Mouse (Mus musculus): ENCODE data around the gene Tnfrsf9. TPM values are rescaled to one million over a fixed set of nuclear protein-coding genes. Genes with fewer than 3 reads are reported as not detected.

The Tnfrsf9 gene
- polyA plus RNA-seq, 1 experiment from 2014 or later = 0.45 TPM

DNA sequence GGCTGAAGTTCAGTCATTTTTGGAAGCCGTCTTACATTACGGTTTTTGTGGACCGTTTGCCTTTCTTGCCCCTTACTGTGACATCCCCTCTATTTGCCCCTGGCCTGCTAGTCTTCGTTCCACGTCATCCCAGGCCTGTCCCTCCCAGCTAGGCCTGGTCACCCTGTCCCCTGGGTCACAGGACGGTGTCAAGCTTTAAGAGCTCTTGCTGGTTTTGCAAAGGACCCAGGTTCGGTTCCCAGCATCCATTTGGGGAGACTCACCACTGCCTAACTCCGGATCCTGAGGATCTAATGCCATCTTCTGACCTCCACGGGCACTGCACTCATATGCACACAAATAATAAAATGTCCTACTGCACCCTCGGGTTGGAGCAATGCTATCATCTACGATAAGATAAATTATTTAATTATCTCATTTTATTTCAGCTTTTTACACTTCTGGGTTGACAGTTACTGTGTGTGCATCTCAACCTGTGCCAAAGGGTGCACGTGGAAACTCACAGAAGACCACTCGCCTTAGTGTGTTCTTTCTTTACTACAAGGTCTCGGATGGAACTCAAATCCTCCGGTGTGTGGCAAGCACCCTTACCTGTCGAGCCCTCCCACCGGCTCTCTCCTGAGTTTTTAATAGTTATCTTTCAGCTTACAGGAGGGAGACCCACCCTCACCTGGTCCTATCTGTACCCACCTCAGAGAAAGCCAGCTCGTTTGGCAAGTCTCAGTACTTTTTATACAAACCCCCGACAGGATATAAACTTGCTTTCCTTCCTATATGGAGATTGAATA is 4.0 kb upstream of the Tnfrsf9 start:
- H3K36me3 ChIP-seq = peaks cover 24% of the 10 kb centered on the region
- peak overlapping the region; percentile 69 for H3K27ac ChIP-seq
- no peak for ATAC-seq (ENCODE audit: insufficient number of reproducible peaks, insufficient read depth, low FRiP score, low TSS enrichment, low read depth)
- peaks cover 23% of the 10 kb centered on the region for H3K4me1 ChIP-seq (replicated peaks)
- 88% methylated on average over 19 of the region's 19 CpGs for WGBS
- no peaks in the 10 kb centered on the region for H3K9me3 ChIP-seq
- no peak overlapping the region for H3K9ac ChIP-seq (replicated peaks)
- H3K4me2 ChIP-seq = peak overlapping the region; percentile 71
- peak overlapping the region; percentile 88 for H3K4me3 ChIP-seq (replicated peaks)
- H3K27me3 ChIP-seq = no peaks in the 10 kb centered on the region

- peak overlapping the region; percentile 69 for H3K4me2 ChIP-seq
- H3K27ac ChIP-seq = peak overlapping the region; percentile 90
- peaks cover 22% of the 10 kb centered on the region for H3K4me1 ChIP-seq (replicated peaks)
- H3K9me3 ChIP-seq = no peaks in the 10 kb centered on the region
- H3K36me3 ChIP-seq = no peaks in the 10 kb centered on the region
- H3K4me3 ChIP-seq (replicated peaks) = peak overlapping the region; percentile 66
- peak overlapping the region; percentile 73 for H3K9ac ChIP-seq (replicated peaks)
- WGBS = 21% methylated on average over 12 of the region's 12 CpGs
- ATAC-seq (ENCODE audit: insufficient number of reproducible peaks, insufficient read depth, low FRiP score, low TSS enrichment, low read depth) = no peak
- no peaks in the 10 kb centered on the region for H3K27me3 ChIP-seq
These were observed 619 bp upstream of the Tnfrsf9 start for GRCm38 (mm10) chr4:150913743-150914142.

- H3K27ac ChIP-seq = peak overlapping the region; percentile 60; the same call in 1 of the 2 replicates
- H3K9me3 ChIP-seq = no peaks in the 10 kb centered on the region
- WGBS = 63% methylated on average over 10 of the region's 10 CpGs
- peak overlapping the region; percentile 66 for H3K4me3 ChIP-seq (replicated peaks)
- no peaks in the 10 kb centered on the region for H3K36me3 ChIP-seq
- H3K4me2 ChIP-seq = peak overlapping the region; percentile 69
- H3K4me1 ChIP-seq (replicated peaks) = peaks cover 18% of the 10 kb centered on the region
- peak overlapping the region; percentile 78 for H3K9ac ChIP-seq (replicated peaks)
- ATAC-seq (ENCODE audit: insufficient number of reproducible peaks, insufficient read depth, low FRiP score, low TSS enrichment, low read depth) = no peak
- no peaks in the 10 kb centered on the region for H3K27me3 ChIP-seq
These were observed 982 bp downstream of the Tnfrsf9 start for GRCm38 (mm10) chr4:150915181-150915906.

GRCm38 (mm10) chr4:150917336-150918027 is 3.1 kb downstream of the Tnfrsf9 start:
- H3K4me3 ChIP-seq (replicated peaks) = no peak overlapping the region
- no peak overlapping the region for H3K4me2 ChIP-seq
- H3K36me3 ChIP-seq = no peaks in the 10 kb centered on the region
- H3K4me1 ChIP-seq (replicated peaks) = peaks cover 21% of the 10 kb centered on the region
- H3K9ac ChIP-seq (replicated peaks) = no peak overlapping the region
- no peaks in the 10 kb centered on the region for H3K9me3 ChIP-seq
- ATAC-seq (ENCODE audit: insufficient number of reproducible peaks, insufficient read depth, low FRiP score, low TSS enrichment, low read depth) = no peak
- H3K27ac ChIP-seq = no peak overlapping the region
- WGBS = 78% methylated on average over 8 of the region's 8 CpGs
- no peaks in the 10 kb centered on the region for H3K27me3 ChIP-seq

- peaks cover 3% of the 10 kb centered on the region; the same call in 1 of the 2 replicates for H3K4me1 ChIP-seq (replicated peaks)
These were observed 6.8 kb downstream of the Tnfrsf9 start for GRCm38 (mm10) chr4:150921206-150921605.

GRCm38 (mm10) chr4:150924308-150924707 is 9.9 kb downstream of the Tnfrsf9 start:
- H3K27ac ChIP-seq = no peak overlapping the region
- WGBS = 82% methylated on average over 13 of the region's 13 CpGs

More at GRCm38 (mm10) chr4:150921206-150921605, 6.8 kb downstream of the Tnfrsf9 start:
- Histone ChIP-seq H3K27ac (no peak overlapping the region), H3K4me2 (no peak overlapping the region), H3K27me3 (no peaks in the 10 kb centered on the region), H3K9me3 (no peaks in the 10 kb centered on the region), H3K36me3 (no peaks in the 10 kb centered on the region), H3K9ac (replicated peaks) (no peak overlapping the region), H3K4me3 (replicated peaks) (no peak overlapping the region)
- ATAC-seq (ENCODE audit: insufficient number of reproducible peaks, insufficient read depth, low FRiP score, low TSS enrichment, low read depth) = no peak
- 84% methylated on average over 8 of the region's 8 CpGs for WGBS

DNA sequence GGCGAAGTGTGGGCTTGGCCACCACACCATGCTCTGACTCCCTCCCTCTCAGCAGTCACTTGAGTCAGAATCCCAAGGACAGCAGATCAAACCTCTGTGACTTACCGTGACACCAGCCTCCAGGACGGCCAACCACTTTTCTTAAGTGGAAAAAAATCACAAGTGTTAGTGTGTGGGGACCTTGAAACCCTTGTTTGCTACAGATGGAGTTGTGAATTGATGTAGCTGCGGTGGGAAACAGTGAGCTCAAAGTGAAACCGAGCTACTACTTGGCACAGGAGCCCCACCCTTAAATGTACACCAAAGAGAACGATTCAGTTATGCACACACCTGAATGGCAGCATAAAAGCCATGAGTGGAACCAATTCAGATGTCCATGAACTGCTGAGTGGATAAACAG is 10.6 kb downstream of the Tnfrsf9 start:
- peaks cover 4% of the 10 kb centered on the region; the same call in 1 of the 2 replicates for H3K27me3 ChIP-seq
- no peak overlapping the region for H3K4me2 ChIP-seq
- H3K9ac ChIP-seq (replicated peaks) = no peak overlapping the region
- no peak overlapping the region for H3K27ac ChIP-seq
- WGBS = 88% methylated on average over 6 of the region's 6 CpGs
- peaks cover 3% of the 10 kb centered on the region; the same call in 1 of the 2 replicates for H3K4me1 ChIP-seq (replicated peaks)
- H3K36me3 ChIP-seq = no peaks in the 10 kb centered on the region
- H3K4me3 ChIP-seq (replicated peaks) = no peak overlapping the region
- ATAC-seq (ENCODE audit: insufficient number of reproducible peaks, insufficient read depth, low FRiP score, low TSS enrichment, low read depth) = no peak
- no peaks in the 10 kb centered on the region for H3K9me3 ChIP-seq

More at GRCm38 (mm10) chr4:150924308-150924707, 9.9 kb downstream of the Tnfrsf9 start:
- no peak overlapping the region for H3K4me2 ChIP-seq
- H3K27me3 ChIP-seq = no peaks in the 10 kb centered on the region
- H3K9ac ChIP-seq (replicated peaks) = no peak overlapping the region
- ATAC-seq (ENCODE audit: insufficient number of reproducible peaks, insufficient read depth, low FRiP score, low TSS enrichment, low read depth) = no peak
- no peak overlapping the region for H3K4me3 ChIP-seq (replicated peaks)
- H3K4me1 ChIP-seq (replicated peaks) = peaks cover 3% of the 10 kb centered on the region; the same call in 1 of the 2 replicates
- no peaks in the 10 kb centered on the region for H3K9me3 ChIP-seq
- no peaks in the 10 kb centered on the region for H3K36me3 ChIP-seq

DNA sequence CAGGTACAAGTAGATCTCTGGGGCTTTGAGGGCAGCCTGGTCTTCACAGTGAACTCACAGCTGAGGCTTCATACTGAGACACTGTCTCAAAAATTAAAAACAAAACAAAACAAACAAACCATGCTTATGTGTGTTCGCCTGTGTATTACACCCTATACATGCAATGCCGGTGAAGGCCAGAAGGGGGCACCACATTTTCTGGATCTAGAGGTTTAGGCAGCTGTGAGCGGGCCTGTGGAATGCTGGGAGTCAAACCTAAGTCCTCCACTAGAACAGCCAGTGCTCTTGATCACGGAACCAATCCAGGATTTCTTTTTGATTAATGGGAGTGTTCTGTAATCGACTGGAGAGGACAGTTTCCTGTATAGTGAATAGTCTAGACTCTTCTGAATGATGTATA is 11.6 kb downstream of the Tnfrsf9 start:
- H3K27ac ChIP-seq = no peak overlapping the region
- no peak for ATAC-seq (ENCODE audit: insufficient number of reproducible peaks, insufficient read depth, low FRiP score, low TSS enrichment, low read depth)
- H3K4me2 ChIP-seq = no peak overlapping the region
- no peak overlapping the region for H3K4me3 ChIP-seq (replicated peaks)
- no peak overlapping the region for H3K9ac ChIP-seq (replicated peaks)
- peaks cover 4% of the 10 kb centered on the region; the same call in 1 of the 2 replicates for H3K27me3 ChIP-seq
- H3K4me1 ChIP-seq (replicated peaks) = peaks cover 3% of the 10 kb centered on the region; the same call in 1 of the 2 replicates
- WGBS = 47% methylated on average over 5 of the region's 5 CpGs
- no peaks in the 10 kb centered on the region for H3K9me3 ChIP-seq
- no peaks in the 10 kb centered on the region for H3K36me3 ChIP-seq

- ATAC-seq (ENCODE audit: insufficient number of reproducible peaks, insufficient read depth, low FRiP score, low TSS enrichment, low read depth) = no peak
- Histone ChIP-seq H3K4me1 (replicated peaks) (no peaks in the 10 kb centered on the region), H3K4me2 (no peak overlapping the region), H3K36me3 (no peaks in the 10 kb centered on the region), H3K27ac (no peak overlapping the region), H3K9me3 (no peaks in the 10 kb centered on the region), H3K27me3 (peaks cover 4% of the 10 kb centered on the region; the same call in 1 of the 2 replicates), H3K4me3 (replicated peaks) (no peak overlapping the region), H3K9ac (replicated peaks) (no peak overlapping the region)
- 47% methylated on average over 14 of the region's 14 CpGs for WGBS
These were observed 12.8 kb downstream of the Tnfrsf9 start for GRCm38 (mm10) chr4:150926924-150927705.

- H3K9ac ChIP-seq (replicated peaks) = no peak overlapping the region
- no peak overlapping the region for H3K4me3 ChIP-seq (replicated peaks)
- no peaks in the 10 kb centered on the region for H3K9me3 ChIP-seq
- no peak overlapping the region for H3K4me2 ChIP-seq
- H3K36me3 ChIP-seq = no peaks in the 10 kb centered on the region
- no peak for ATAC-seq (ENCODE audit: insufficient number of reproducible peaks, insufficient read depth, low FRiP score, low TSS enrichment, low read depth)
- WGBS = 63% methylated on average over 10 of the region's 10 CpGs
- peaks cover 4% of the 10 kb centered on the region; the same call in 1 of the 2 replicates for H3K27me3 ChIP-seq
- no peaks in the 10 kb centered on the region for H3K4me1 ChIP-seq (replicated peaks)
- H3K27ac ChIP-seq = no peak overlapping the region
These were observed 13.4 kb downstream of the Tnfrsf9 start for GRCm38 (mm10) chr4:150927789-150928188.
